Mouse (Mus musculus): Measurements from ENCODE around the gene Elof1.
A peak's percentile ranks its signal among the peaks of the same experiment; 100 is the strongest.

DNA sequence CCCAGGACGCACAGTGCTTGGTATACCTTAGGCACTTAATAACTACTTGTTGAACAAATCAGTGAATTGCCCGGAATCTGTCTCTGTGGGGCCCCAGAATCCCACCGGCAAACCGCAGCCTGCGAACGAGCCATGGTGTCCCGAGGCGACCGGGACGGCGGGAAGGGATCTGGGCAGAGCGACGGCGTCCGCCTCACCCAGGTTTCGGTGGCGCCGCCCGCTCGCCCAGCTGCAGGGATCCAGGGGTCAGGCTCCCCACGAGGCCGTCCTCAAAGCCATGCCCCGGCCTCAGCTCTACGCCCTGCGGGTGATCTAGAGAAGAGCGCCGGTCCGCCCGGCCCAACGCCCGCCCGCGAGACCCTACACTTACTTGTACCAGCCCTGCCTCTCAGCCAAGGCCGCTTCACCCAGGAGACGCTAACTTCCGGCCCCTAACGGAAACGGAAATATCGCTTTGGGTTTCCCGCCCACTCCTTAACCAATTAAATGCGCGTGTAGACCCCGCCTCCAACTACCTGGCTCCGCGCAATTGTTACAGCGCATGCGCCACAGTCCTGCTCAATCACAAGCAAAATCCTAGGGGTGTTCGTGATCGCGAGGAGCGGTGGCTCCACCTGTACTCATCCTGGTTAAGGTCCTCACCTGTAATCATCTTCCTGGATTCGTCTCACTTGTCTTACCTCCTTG lies at the start of gene Elof1:
- TF ChIP-seq CTCF (IDR thresholded peaks at IDR 0.05; ENCODE audit: borderline replicate concordance, insufficient read depth, low read depth, low read length): no peak
- TF ChIP-seq POLR2A (IDR thresholded peaks at IDR 0.05; ENCODE audit: borderline replicate concordance, insufficient read depth, low read length): peak; percentile 96; the same call in 1 of the 2 replicates

All from cerebellum, adult 2 months (tissue).